Mouse (Mus musculus): ENCODE data around the gene Il12b. TPM values are rescaled to one million over a fixed set of nuclear protein-coding genes. Genes with fewer than 3 reads are reported as not detected.

The Il12b gene
- total and polyA plus RNA-seq, 3 experiments: 0.23 TPM; not detected in 2

GRCm38 (mm10) chr11:44461493-44461892 is 61.6 kb downstream of the Il12b start:
- no peak overlapping the region for H3K27ac ChIP-seq (ENCODE audit: insufficient read depth, low read depth)
- no peak overlapping the region for H3K4me2 ChIP-seq (ENCODE audit: insufficient read depth, low read depth, poor library complexity, severe bottlenecking)
- H3K9me3 ChIP-seq (replicated peaks; ENCODE audit: low read length): no peaks in the 10 kb centered on the region
- H3K27me3 ChIP-seq (replicated peaks): no peaks in the 10 kb centered on the region
- peaks cover 0 to 6% of the 10 kb centered on the region in 2 experiments; a peak in 1 of 4 replicates for H3K4me1 ChIP-seq (ENCODE audit: control insufficient read depth in 1 of 2, insufficient read depth in 2 of 2)
- H3K4me3 ChIP-seq (replicated peaks in 1 of 3; ENCODE audit: low read depth in 2 of 3, low read length in 2 of 3, poor library complexity in 1 of 3): no peak overlapping the region
- H3K79me2 ChIP-seq (replicated peaks; ENCODE audit: control insufficient read depth, extremely low read depth, insufficient read depth, poor library complexity, severe bottlenecking): 0 out of 2 replicates have a peak, but pooled peaks cover 2% of the 10 kb centered on the region
- no peak for DNase-seq (ENCODE audit: extremely low read depth)
- in situ Hi-C loops (cut with MboI; ENCODE audit: low pct_ligation_motif_present, low pct_unique_long_range_greater_than_20kb, low sequenced_read_pairs) (no loop called here), dilution Hi-C loops (cut with MboI; ENCODE audit: extremely low pct_ligation_motif_present, extremely low pct_unique_long_range_greater_than_20kb, low sequenced_read_pairs) (no loop called here)
- H3K36me3 ChIP-seq (replicated peaks in 1 of 2; ENCODE audit: control insufficient read depth in 1 of 2, insufficient read depth in 1 of 2, low read length in 1 of 2): peaks cover 43 to 65% of the 10 kb centered on the region in 2 experiments
- TF ChIP-seq UBTF (IDR thresholded peaks at IDR 0.05; ENCODE audit: low read depth, low read length): no peak
- no peak for TF ChIP-seq ZKSCAN1 (IDR thresholded peaks at IDR 0.05; ENCODE audit: borderline replicate concordance, low read depth, low read length)
- no peak for TF ChIP-seq BHLHE40 (IDR thresholded peaks at IDR 0.05; ENCODE audit: low read depth, low read length)
- H3K9ac ChIP-seq (ENCODE audit: insufficient read depth, low read depth): no peak overlapping the region

Other genes starting within 250 kb of the Il12b start
- 18.9 and 20.2 TPM in 2 replicates for gene Ublcp1, start 70.4 kb downstream of the Il12b start, total RNA-seq (2012; rRNA removed)
- gene Ublcp1, start 70.4 kb downstream of the Il12b start, total RNA-seq (2014; rRNA removed): 34.1 and 45.6 TPM in 2 replicates
- gene Ublcp1, start 70.4 kb downstream of the Il12b start, polyA plus RNA-seq (2012; ENCODE audit: insufficient read length, low read depth): 24.9 and 26.7 TPM in 2 replicates
- 38.4 and 44.5 TPM in 2 replicates for gene Rnf145, start 118.9 kb downstream of the Il12b start, total RNA-seq (2012; rRNA removed)
- gene Rnf145, start 118.9 kb downstream of the Il12b start, total RNA-seq (2014; rRNA removed): 52.8 and 60.5 TPM in 2 replicates
- gene Rnf145, start 118.9 kb downstream of the Il12b start, polyA plus RNA-seq (2012; ENCODE audit: insufficient read length, low read depth): 44.3 and 46.3 TPM in 2 replicates
- gene Ebf1, start 217.3 kb downstream of the Il12b start, total RNA-seq (2012; rRNA removed): 24.9 and 37.8 TPM in 2 replicates
- gene Ebf1, start 217.3 kb downstream of the Il12b start, total RNA-seq (2014; rRNA removed): 42.8 and 44.2 TPM in 2 replicates
- 52.5 and 60.7 TPM in 2 replicates for gene Ebf1, start 217.3 kb downstream of the Il12b start, polyA plus RNA-seq (2012; ENCODE audit: insufficient read length, low read depth)